Mouse (Mus musculus): Measurements from ENCODE around the gene Ftsj3.
"Not testable (repeated sequence)": the region's sequence is repeated elsewhere in the genome, so short reads cannot be mapped to it uniquely, and the experiment has no call there.

The Ftsj3 gene

DNA sequence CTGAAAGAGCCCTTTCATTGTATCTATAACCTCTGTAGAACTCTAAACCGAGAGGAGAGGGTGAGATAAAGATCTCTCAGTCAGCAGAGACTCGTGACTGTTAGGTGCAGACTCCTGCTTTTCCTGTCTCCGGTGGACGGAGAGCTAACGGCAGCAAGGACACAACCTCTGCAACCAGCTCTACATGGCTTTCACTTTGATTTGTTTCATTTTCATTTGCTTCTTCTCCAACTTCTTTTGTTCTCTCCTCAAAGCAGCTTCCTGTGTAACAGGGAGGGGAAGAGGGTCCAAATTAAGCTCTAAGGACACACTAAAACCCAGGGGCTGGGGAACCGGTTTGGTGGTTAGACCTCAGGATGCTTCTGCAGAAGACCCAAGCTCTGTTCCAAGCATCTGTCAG, 55.1 kb downstream of the Ftsj3 start:
- DNase-seq (ENCODE audit: low read depth, low spot score) = no peak
- Histone ChIP-seq H3K36me3 (ENCODE audit: control insufficient read depth, insufficient read depth, low read length, poor library complexity, severe bottlenecking) (no peaks in the 10 kb centered on the region; the same call in 1 of the 2 replicates), H3K27me3 (ENCODE audit: control insufficient read depth, insufficient read depth, low read length, poor library complexity, severe bottlenecking) (no peaks in the 10 kb centered on the region)

DNA sequence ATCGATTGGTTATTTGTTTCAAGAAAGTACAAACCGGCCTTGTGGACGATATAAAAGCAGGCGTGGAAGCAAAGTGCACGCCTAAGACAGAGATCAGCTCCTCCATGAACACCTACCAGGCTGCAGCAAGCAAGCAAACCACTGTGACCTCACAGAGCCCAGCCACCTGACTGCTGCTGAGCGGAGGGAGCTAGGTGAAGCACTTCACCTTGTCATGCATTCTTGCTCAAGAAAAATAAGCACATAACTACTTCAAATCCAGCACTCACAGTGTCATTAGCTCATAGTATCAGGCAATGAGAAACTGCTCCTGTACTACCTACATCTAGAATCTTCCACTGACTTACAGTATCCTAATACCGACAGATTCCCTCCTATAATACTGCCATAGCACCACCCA, 55.9 kb downstream of the Ftsj3 start:
- not testable (repeated sequence) for H3K27me3 ChIP-seq (ENCODE audit: control insufficient read depth, insufficient read depth, low read length, poor library complexity, severe bottlenecking); DNase-seq (ENCODE audit: low read depth, low spot score); H3K36me3 ChIP-seq (ENCODE audit: control insufficient read depth, insufficient read depth, low read length, poor library complexity, severe bottlenecking)

All from splenic B cell, adult 2 months (primary cell).